Mouse (Mus musculus) ES-E14 (cell line): Measurements from ENCODE around the gene Fam133b. TPM values are rescaled to one million over a fixed set of nuclear protein-coding genes. Genes with fewer than 3 reads are reported as not detected.
A peak's percentile ranks its signal among the peaks of the same experiment; 100 is the strongest.

Experiments
- DNase-seq: peaks from one replicate; pipeline ENCODE4 v3.0.0-alpha.2; 2013; ENCODE audit warnings: low read depth, low spot score
- H3K27ac ChIP-seq: 2 replicates; pipeline ENCODE4 v1.5.1; 2012; ENCODE audit warnings: low read depth, mild to moderate bottlenecking, low read length, moderate library complexity, mixed read lengths; ENCODE audit not compliant: poor library complexity, insufficient read depth, severe bottlenecking
- H3K36me3 ChIP-seq: 2 replicates; pipeline ENCODE4 v1.6.1; 2012; ENCODE audit warnings: mild to moderate bottlenecking, low read length, moderate library complexity, mixed read lengths; ENCODE audit not compliant: control insufficient read depth, poor library complexity, insufficient read depth, severe bottlenecking
- H3K4me1 ChIP-seq, 2 experiments: fragments of 150-350 bp in 1 of 2; sonication (generic) in 1 of 2; 2 replicates each; pipeline ENCODE4 v1.6.1; 2012; ENCODE audit warnings: low read length in 2 of 2, mild to moderate bottlenecking in 1 of 2, mixed read lengths in 1 of 2; ENCODE audit not compliant: control insufficient read depth in 2 of 2, insufficient read depth in 2 of 2, poor library complexity in 1 of 2
- H3K4me3 ChIP-seq, 2 experiments: fragments of 150-350 bp in 1 of 2; sonication (generic) in 1 of 2; 2 replicates each; pipeline ENCODE4 v1.5.1; 2012; ENCODE audit warnings: low read length in 2 of 2, low read depth in 1 of 2, mild to moderate bottlenecking in 1 of 2, mixed read lengths in 1 of 2; ENCODE audit not compliant: insufficient read depth in 1 of 2, poor library complexity in 1 of 2, severe bottlenecking in 1 of 2
- H3K9ac ChIP-seq: 2 replicates; pipeline ENCODE4 v1.6.1; 2012; ENCODE audit warnings: low read depth, mild to moderate bottlenecking, low read length, mixed read lengths; ENCODE audit not compliant: poor library complexity, insufficient read depth, severe bottlenecking
- H3K9me3 ChIP-seq: fragments of 150-350 bp; sonication (generic); 2 replicates; pipeline ENCODE4 v1.6.1; 2012; ENCODE audit warnings: low read depth, mild to moderate bottlenecking, low read length; ENCODE audit not compliant: control insufficient read depth, insufficient read depth
- CHD2 ChIP-seq: IDR thresholded peaks from 2 replicates; pipeline ENCODE4 v1.6.1; 2014; ENCODE audit warnings: mild to moderate bottlenecking, low read depth, low read length, inconsistent platforms
- HCFC1 ChIP-seq: IDR thresholded peaks from 2 replicates; pipeline ENCODE4 v1.6.1; 2012; ENCODE audit warnings: low read length, inconsistent platforms, borderline replicate concordance; ENCODE audit not compliant: insufficient read depth
- MAFK ChIP-seq: IDR thresholded peaks from 2 replicates; pipeline ENCODE4 v1.6.1; 2014; ENCODE audit warnings: mild to moderate bottlenecking, low read depth, low read length, inconsistent platforms; ENCODE audit not compliant: insufficient read depth
- ZC3H11A ChIP-seq: IDR thresholded peaks from 2 replicates; pipeline ENCODE4 v1.6.1; 2012; ENCODE audit warnings: low read depth, mild to moderate bottlenecking, inconsistent platforms, low read length, borderline replicate concordance
- ZNF384 ChIP-seq: IDR thresholded peaks from 2 replicates; pipeline ENCODE4 v1.6.1; 2012; ENCODE audit warnings: low read depth, low read length, inconsistent platforms
- in situ Hi-C, 2 experiments: fragments of 600-800 bp; cut with MboI; formaldehyde crosslinking; loops; one replicate each; pipeline ENCODE4 v1.15.1; 2025; ENCODE audit warnings: low sequenced_read_pairs in 2 of 2, inconsistent platforms in 1 of 2; ENCODE audit not compliant: unreplicated experiment in 2 of 2
- total RNA-seq: library from RNA; depleted of rRNA; stranded (reverse); fragments of 300-350 nt; gene quantifications from 2 replicates; pipeline ENCODE4 v1.2.3, GENCODE M21; 2012

Gene Fam133b
- total RNA-seq, 1 experiment, result 30.0 TPM

- no peak for DNase-seq
- H3K27ac ChIP-seq, result peak overlapping the region; percentile 80; the same call in 1 of the 2 replicates
- in situ Hi-C loops, result no loop called here
- H3K36me3 ChIP-seq, result peaks cover 25% of the 10 kb centered on the region
- TF ChIP-seq ZNF384 (peak; percentile 77; the same call in 1 of the 2 replicates), CHD2 (no peak)
- H3K4me1 ChIP-seq, result peaks cover 0 to 14% of the 10 kb centered on the region in 2 experiments; a peak in 3 of 4 replicates
- no peaks in the 10 kb centered on the region for H3K9me3 ChIP-seq
- no peak overlapping the region for H3K9ac ChIP-seq
- H3K4me3 ChIP-seq, result no peak overlapping the region
Measured at GRCm38 (mm10) chr5:3577939-3578338, 34.3 kb downstream of the Fam133b start.

GRCm38 (mm10) chr5:3579066-3579465, 35.4 kb downstream of the Fam133b start:
- in situ Hi-C loops, result no loop called here
- no peak for TF ChIP-seq MAFK
- no peak for TF ChIP-seq CHD2
- no peak for TF ChIP-seq ZC3H11A
- TF ChIP-seq ZNF384, result no peak
- TF ChIP-seq HCFC1, result no peak
- peaks cover 25% of the 10 kb centered on the region for H3K36me3 ChIP-seq
- H3K27ac ChIP-seq, result no peak overlapping the region; the same call in 1 of the 2 replicates
- no peak overlapping the region for H3K9ac ChIP-seq
- H3K9me3 ChIP-seq, result no peaks in the 10 kb centered on the region
- H3K4me1 ChIP-seq, result peaks cover 0 to 14% of the 10 kb centered on the region in 2 experiments; a peak in 3 of 4 replicates
- H3K4me3 ChIP-seq, result no peak overlapping the region
- DNase-seq, result no peak

GRCm38 (mm10) chr5:3595693-3596398, 52.2 kb downstream of the Fam133b start, which contains the start of gene Pex1:
Gene Pex1, plus strand, starts transcription at chr5:3596066.
- peaks cover 7% of the 10 kb centered on the region for H3K36me3 ChIP-seq
- peak within 1 kb of the TSS; percentile 26; the same call in 1 of the 2 replicates for H3K27ac ChIP-seq
- H3K9me3 ChIP-seq, result no peaks in the 10 kb centered on the region
- peak within 1 kb of the TSS; percentile 89 for H3K9ac ChIP-seq
- DNase-seq, result peak; percentile 95
- TF ChIP-seq ZNF384 (no peak), CHD2 (peak; percentile 78), HCFC1 (peak; percentile 82), MAFK (no peak)
- peak within 1 kb of the TSS; percentile 73 to 94 for H3K4me3 ChIP-seq
- in situ Hi-C loops, result no loop called here
- peaks cover 0 to 2% of the 10 kb centered on the region in 2 experiments; a peak in 1 of 4 replicates for H3K4me1 ChIP-seq

- DNase-seq, result peak; percentile 64
- H3K36me3 ChIP-seq, result peaks cover 3% of the 10 kb centered on the region; the same call in 1 of the 2 replicates
- TF ChIP-seq CHD2 (no peak; the same call in 1 of the 2 replicates), HCFC1 (no peak), ZNF384 (no peak), ZC3H11A (no peak), MAFK (no peak)
- peak within 1 kb of the TSS; percentile 26; the same call in 1 of the 2 replicates for H3K27ac ChIP-seq
- H3K4me1 ChIP-seq, result peaks cover 0 to 2% of the 10 kb centered on the region in 2 experiments; a peak in 1 of 4 replicates
- peak within 1 kb of the TSS; percentile 89 for H3K9ac ChIP-seq
- in situ Hi-C loops, result no loop called here
- no peaks in the 10 kb centered on the region for H3K9me3 ChIP-seq
- H3K4me3 ChIP-seq, result peak within 1 kb of the TSS; percentile 73 to 94
Measured at GRCm38 (mm10) chr5:3596399-3596766, 52.8 kb downstream of the Fam133b start, which contains the start of gene Rbm48. Gene Rbm48, minus strand, starts transcription at chr5:3596585.
